Mouse (Mus musculus): ENCODE results near the gene Eipr1.
"Not testable (repeated sequence)": the region's sequence is repeated elsewhere in the genome, so short reads cannot be mapped to it uniquely, and the experiment has no call there.

Eipr1 gene

DNA sequence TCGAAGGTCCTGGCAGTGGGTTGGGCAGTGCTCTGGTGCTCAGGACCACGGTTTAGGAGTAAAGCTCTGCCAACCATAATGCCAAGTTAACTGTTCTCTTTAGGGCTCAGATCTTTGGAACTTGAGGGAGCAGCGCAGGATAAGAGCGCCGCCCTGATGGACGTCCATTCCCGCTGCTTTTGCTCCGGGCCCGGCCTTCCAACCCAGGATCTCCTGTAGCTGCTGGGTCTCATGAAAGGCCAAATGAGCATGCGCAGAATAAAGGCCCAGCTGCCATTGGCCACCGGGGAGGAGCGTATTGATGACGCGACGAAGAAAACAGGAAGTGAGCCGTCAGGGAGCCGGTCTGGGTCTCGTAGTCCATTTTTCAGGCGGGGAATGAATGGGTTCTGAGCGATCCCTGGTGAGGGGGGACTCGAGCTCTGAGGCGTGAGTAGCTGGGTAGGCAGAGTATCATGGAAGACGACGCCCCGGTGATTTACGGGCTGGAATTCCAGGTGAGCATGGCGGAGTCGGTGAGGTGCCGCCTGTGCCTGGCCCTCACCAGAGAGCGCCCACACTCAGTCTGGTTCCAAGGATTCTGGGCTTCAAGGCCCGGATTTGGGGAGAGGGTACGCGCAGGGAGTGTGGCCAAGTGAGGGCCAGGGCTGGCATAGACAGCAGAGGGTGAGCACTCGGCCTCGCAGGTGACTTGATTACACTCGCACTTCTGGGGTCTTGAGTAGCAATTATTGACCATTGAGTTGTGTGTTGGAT, at the start of gene Eipr1:
Gene Eipr1 (plus strand): TSS at position 296 of the 756 bp plus-strand sequence.
- DNase-seq (ENCODE audit: low read depth, low spot score) = peak; percentile 88

GRCm38 (mm10) chr12:28704381-28704780, 47.2 kb upstream of the Eipr1 start:
- DNase-seq (ENCODE audit: low read depth, low spot score) = no peak

- no peak for DNase-seq (ENCODE audit: low read depth, low spot score)
Measured at GRCm38 (mm10) chr12:28705204-28705603, 46.4 kb upstream of the Eipr1 start.

GRCm38 (mm10) chr12:28708154-28708553, 43.4 kb upstream of the Eipr1 start:
- DNase-seq (ENCODE audit: low read depth, low spot score) = no peak

- no peak for DNase-seq (ENCODE audit: low read depth, low spot score)
Measured at GRCm38 (mm10) chr12:28710566-28711185, 40.9 kb upstream of the Eipr1 start.

DNA sequence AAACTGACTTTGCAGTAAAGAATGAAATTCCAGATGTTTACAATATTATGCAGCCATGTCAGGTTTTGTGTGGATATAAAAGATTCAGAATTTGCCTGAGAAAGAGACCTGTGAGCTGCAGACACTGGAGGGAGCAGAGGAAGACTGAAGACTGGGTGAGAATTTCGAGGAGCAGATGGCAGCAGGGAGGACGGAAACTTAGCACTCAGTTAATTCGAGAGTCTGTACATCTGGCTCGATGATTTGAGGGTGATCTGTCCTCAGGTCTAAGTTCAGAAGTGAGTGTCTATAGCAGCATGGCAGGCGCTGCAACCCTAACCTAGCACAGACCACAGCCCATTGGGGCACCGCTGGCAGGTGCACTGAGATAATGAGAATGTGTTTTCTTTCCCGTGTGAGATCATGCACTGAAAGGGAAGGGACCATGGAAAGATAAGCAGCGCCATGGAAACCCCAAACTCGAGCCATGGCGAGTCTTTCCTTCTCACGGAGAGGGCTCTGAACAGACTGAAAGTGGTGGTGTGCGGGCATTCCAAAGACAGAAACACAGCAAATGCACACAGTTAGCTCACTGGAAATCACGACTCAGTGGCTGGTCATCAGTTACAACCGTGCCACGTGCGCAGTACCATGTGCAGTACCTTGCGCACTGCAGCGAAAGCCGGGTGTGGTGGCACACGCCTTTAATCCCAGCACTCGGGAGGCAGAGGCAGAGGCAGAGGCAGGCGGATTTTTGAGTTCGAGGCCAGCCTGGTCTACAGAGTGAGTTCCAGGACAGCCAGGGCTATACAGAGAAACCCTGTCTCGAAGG, 36.6 kb upstream of the Eipr1 start:
- no peak for DNase-seq (ENCODE audit: low read depth, low spot score)

- DNase-seq (ENCODE audit: low read depth, low spot score) = no peak
Measured at GRCm38 (mm10) chr12:28717066-28717465, 34.5 kb upstream of the Eipr1 start.

DNA sequence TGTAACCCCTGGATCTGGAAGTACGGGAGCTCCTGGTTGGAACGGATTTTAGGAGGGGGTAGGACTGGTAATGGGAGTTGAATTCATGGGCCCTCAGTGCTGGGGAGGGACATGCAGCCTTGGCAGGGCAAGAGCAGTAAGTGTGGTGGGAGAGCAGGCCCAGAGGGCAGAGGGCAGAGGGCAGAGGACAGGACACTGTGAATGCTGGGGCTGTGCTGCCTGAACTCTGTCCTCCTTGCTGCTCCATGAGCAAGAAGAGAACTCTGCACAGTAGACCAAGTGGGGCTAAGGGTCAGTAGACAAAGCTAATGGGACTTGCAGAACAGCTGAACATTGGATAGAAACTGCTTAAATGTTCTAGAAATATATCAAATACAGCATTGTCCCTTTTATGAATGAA, 33.5 kb upstream of the Eipr1 start:
- DNase-seq (ENCODE audit: low read depth, low spot score) = no peak

GRCm38 (mm10) chr12:28724366-28724765, 27.2 kb upstream of the Eipr1 start:
- DNase-seq (ENCODE audit: low read depth, low spot score) = no peak

DNA sequence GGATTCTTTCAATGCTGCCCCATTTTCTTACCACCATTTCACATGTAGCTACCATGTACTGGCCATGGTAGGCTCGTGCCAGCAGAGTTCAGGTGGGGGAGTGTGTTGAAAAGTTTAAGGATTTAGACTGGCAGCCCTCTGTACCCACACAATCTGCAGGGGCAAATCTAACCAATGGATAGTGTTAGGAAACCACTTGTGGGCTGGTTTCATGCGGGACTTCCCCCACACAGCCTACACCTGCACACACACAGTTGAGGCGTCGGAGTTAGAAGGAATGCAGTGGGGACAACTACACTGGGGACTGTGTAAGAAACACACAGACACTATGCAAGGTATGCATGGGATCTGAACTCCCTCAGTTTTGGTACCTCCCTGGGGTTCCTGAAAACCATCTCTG, 25.4 kb upstream of the Eipr1 start:
- DNase-seq (ENCODE audit: low read depth, low spot score) = no peak

DNA sequence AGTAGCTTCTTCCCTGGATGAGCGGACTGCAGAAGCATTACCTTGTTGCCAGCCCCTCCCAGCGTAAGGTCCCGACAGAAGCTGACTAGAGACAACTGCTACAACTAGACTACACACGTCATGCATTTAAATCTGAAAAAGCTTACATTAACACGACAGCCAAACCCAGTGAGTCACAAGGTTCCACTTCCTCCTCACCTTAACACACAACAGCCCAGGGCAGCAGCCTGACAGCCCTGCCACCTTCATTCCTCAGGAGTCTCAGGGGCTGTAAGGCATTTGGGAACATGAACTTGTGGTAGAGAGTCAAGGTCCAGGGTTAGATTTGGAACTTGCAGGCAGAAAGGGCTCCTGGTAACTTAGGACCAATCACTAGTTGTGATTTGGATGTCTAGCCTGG, 24.5 kb upstream of the Eipr1 start:
- DNase-seq (ENCODE audit: low read depth, low spot score) = no peak

- no peak for DNase-seq (ENCODE audit: low read depth, low spot score)
Measured at GRCm38 (mm10) chr12:28732631-28733030, 19.0 kb upstream of the Eipr1 start.

DNA sequence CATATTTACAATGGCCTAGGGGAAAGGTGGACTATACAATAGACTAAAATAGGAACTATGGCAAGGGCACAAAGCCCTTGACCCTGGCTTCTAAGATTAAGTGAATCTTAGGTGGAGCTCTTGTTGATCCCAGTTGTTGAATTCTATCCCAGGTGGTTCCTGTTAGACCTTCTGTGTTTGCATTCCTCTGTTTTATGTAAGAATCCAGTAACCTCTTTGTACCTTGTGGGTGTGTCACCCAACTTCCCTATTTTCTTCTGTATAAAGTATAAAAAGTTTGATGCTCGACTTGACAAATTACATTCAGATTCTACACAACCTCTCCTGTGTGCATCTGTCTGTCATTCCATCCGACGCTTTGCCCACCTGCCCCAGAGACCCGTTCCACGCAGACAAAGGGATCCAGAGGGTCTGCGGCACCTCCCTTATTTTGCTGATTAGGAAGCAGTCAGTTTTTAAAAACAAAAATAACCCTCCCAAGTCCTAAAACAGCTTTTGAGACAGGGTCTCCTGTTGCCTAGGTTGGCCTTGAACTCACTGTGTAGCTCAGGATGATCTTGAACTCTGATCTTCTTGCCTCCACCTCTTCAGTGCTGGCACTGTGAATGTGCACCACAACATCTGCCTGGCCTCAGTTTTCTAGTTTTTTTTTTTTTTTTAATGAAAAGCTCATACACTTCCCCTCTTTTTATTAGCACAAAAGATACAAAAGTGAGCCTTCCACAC, 17.9 kb upstream of the Eipr1 start:
- DNase-seq (ENCODE audit: low read depth, low spot score) = not testable (repeated sequence)

DNA sequence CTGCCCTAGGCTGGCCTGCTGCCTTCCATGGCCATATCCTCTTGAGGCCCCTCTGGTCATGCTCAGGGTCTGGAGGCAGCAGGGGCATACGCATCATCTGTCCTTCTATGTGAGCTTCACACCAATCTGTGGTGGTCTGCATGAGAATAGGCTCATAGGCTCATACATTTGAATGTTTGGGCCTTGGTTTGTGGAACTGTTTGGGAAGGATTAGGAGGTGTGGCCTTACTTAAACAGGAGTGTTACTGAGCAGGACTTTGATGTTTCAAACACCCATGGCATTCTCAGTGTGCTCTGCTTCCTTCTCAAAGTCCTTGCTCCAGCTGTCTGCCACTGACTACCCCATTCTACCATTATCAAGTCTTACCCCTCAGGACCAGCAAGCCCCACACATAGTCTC, 17.3 kb upstream of the Eipr1 start:
- no peak for DNase-seq (ENCODE audit: low read depth, low spot score)

DNA sequence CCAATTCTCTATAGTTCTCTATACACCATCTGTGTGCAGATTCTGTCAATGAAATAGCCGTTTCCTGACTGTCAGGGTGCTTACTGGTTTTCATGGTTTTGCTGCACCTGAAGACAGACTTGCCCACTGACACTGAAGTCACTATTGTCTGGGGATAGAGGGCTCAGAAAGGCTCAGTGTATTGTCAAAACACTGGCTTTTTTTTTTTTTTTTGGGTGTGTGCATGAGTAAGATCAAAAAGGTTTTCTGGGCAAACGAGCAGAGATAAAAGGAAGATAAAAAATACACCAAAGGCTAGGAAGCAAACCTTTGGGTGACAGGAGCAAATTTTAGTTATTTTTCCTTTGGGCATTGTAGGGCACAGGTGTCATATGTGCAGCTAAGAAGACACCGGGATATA, 16.3 kb upstream of the Eipr1 start:
- DNase-seq (ENCODE audit: low read depth, low spot score) = no peak

DNA sequence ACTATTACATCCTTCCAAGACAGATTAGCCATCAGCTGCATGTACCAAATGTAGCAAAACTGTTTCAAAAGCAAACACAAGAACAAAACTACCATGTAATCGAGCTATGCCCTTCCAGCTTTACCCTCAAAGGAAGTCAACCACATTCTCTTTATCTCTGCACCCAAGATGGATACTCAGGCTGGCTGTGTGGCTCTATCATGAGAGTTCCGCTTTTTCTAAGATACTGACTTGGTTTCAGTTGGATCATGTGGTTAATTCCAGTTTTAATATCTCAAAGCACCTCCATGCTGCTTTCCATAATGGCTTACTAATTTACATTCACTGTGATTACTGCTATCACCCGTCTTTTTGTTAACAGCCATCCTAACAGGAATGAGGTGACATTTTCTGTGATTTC, 8.3 kb upstream of the Eipr1 start:
- no peak for DNase-seq (ENCODE audit: low read depth, low spot score)

- DNase-seq (ENCODE audit: low read depth, low spot score) = peak; percentile 78
Measured at GRCm38 (mm10) chr12:28750021-28750633, 1.5 kb upstream of the Eipr1 start, which contains the start of gene Trappc12. TSS of gene Trappc12 (minus strand) at chr12:28750472.

DNA sequence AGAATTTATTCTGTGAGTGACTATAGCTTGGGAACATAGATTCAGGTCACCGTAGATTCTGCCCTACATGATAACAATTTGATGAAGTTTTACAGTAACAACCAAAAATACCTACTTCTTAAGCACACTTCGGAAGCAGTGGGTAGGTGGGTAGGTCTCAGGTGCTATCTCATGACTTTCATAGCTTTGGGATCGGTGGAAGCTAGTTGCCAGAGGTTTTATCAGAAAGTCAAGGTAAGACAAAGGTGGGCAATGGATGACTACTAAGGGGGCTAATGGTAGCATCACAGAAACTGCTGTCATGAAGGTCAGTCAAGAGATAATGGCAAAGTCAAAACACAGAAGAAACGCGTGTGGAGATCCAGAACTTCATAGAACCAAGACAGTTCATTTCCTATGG, 727 bp upstream of the Eipr1 start:
- DNase-seq (ENCODE audit: low read depth, low spot score) = no peak

DNA sequence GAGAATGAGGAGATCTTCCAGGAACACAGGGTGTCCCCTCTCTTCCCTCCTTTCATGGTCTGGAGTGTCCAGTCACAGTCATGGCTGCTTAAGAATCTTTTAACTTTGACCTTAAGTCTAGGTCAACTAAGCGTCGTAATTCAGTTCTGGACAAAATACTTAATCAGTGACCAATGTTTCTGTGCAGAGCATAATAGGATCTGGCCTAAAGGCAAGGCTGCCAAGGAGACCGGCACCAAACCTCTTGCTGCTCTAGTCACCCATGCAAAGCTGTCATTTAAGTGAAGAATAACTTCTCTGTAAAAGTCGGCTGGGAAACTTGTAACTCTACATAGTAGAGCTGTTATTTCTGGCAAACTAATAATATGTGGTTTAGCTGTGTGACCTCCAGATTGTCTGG, 4.4 kb downstream of the Eipr1 start:
- no peak for DNase-seq (ENCODE audit: low read depth, low spot score)

GRCm38 (mm10) chr12:28769953-28770352, 18.4 kb downstream of the Eipr1 start:
- DNase-seq (ENCODE audit: low read depth, low spot score) = no peak

GRCm38 (mm10) chr12:28773815-28774214, 22.2 kb downstream of the Eipr1 start:
- no peak for DNase-seq (ENCODE audit: low read depth, low spot score)

All from brain, embryonic 18.5 days (tissue).